Mouse (Mus musculus) liver, embryonic 12.5 days (tissue): Measurements from ENCODE around the gene Fbxl15. TPM values are rescaled to one million over a fixed set of nuclear protein-coding genes. Genes with fewer than 3 reads are reported as not detected.

ENCODE experiments used
- ATAC-seq: fragments of 200-750 bp; cut with Nextera tagmentation; 2 replicates; pipeline ENCODE4 v1.8.0; 2017; ENCODE audit warnings: moderate number of reproducible peaks, mild to moderate bottlenecking, moderate library complexity
- H3K27ac ChIP-seq: fragments of 300-500 bp; sonication (generic); 2 replicates; pipeline ENCODE4 v1.5.1; 2016; ENCODE audit warnings: mild to moderate bottlenecking
- H3K27me3 ChIP-seq: fragments of 300-500 bp; sonication (generic); replicated peaks from 2 replicates; pipeline ENCODE4 v1.6.1; 2016; ENCODE audit warnings: mild to moderate bottlenecking, moderate library complexity
- H3K36me3 ChIP-seq: fragments of 300-500 bp; sonication (generic); 2 replicates; pipeline ENCODE4 v1.6.1; 2016; ENCODE audit warnings: mild to moderate bottlenecking, moderate library complexity
- H3K4me1 ChIP-seq: fragments of 300-500 bp; sonication (generic); 2 replicates; pipeline ENCODE4 v1.6.1; 2016
- H3K4me2 ChIP-seq: fragments of 300-500 bp; sonication (generic); 2 replicates; pipeline ENCODE4 v1.6.1; 2016; ENCODE audit warnings: mild to moderate bottlenecking, moderate library complexity
- H3K4me3 ChIP-seq: fragments of 300-500 bp; sonication (generic); 2 replicates; pipeline ENCODE4 v1.5.1; 2016; ENCODE audit warnings: mild to moderate bottlenecking, moderate library complexity
- H3K9ac ChIP-seq: fragments of 300-500 bp; sonication (generic); 2 replicates; pipeline ENCODE4 v1.6.1; 2016; ENCODE audit warnings: mild to moderate bottlenecking, moderate library complexity
- H3K9me3 ChIP-seq: fragments of 300-500 bp; sonication (generic); replicated peaks from 2 replicates; pipeline ENCODE4 v1.6.1; 2016; ENCODE audit warnings: mild to moderate bottlenecking, moderate library complexity
- WGBS: fragments of 180-500 bp; shearing (Covaris S2); methylation state at CpG from one replicate; pipeline ENCODE4 v1.1.7; 2016; ENCODE audit not compliant: insufficient replicate concordance; 5-methylcytosine and 5-hydroxymethylcytosine counted together
- polyA plus RNA-seq: library from polyadenylated mRNA; unstranded; fragments of >200 nt; fragmentation: Nextera tagmentation; extraction: Ambion mirVana; gene quantifications from 2 replicates; pipeline ENCODE4 v1.2.1, GENCODE M21; 2016

Fbxl15 gene
- polyA plus RNA-seq, 1 experiment from 2014 or later, result 13.5 TPM

- 24% methylated on average over 14 of the region's 14 CpGs for WGBS
These were observed 386 bp upstream of the Fbxl15 start for GRCm38 (mm10) chr19:46327531-46328064.

DNA sequence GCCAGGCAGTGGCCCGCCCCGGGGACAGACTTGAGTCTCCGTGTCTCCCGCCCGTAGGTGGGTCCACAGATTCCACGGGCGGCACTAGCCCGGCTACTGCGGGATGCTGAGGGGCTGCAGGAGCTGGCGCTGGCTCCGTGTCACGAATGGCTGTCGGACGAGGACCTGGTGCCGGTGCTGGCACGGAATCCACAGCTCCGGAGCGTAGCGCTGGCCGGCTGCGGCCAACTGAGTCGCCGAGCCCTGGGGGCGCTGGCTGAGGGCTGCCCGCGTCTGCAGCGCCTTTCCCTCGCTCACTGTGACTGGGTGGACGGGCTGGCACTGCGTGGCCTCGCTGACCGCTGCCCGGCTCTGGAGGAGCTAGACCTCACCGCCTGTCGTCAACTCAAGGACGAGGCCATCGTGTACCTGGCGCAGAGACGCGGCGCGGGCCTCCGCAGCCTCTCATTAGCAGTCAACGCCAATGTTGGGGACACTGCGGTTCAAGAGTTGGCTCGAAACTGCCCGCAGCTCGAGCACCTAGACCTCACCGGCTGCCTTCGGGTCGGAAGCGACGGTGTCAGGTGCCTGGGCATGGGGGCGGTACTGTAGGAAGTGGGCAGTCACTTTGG lies 1.2 kb downstream of the Fbxl15 start:
- Histone ChIP-seq H3K27me3 (peaks cover 43% of the 10 kb centered on the region), H3K4me3 (peak overlapping the region; percentile 78), H3K4me2 (peak overlapping the region; percentile 100), H3K9me3 (no peaks in the 10 kb centered on the region), H3K4me1 (peaks cover 42% of the 10 kb centered on the region), H3K9ac (peak overlapping the region; percentile 82), H3K36me3 (peaks cover 27% of the 10 kb centered on the region), H3K27ac (peak overlapping the region; percentile 90)
- no peak for ATAC-seq
- 5% methylated on average over 54 of the region's 54 CpGs for WGBS

More at GRCm38 (mm10) chr19:46327531-46328064, 386 bp upstream of the Fbxl15 start:
- Histone ChIP-seq H3K4me3 (peak overlapping the region; percentile 78), H3K4me2 (peak overlapping the region; percentile 100), H3K27ac (peak overlapping the region; percentile 90), H3K9me3 (no peaks in the 10 kb centered on the region), H3K27me3 (peaks cover 58% of the 10 kb centered on the region), H3K9ac (peak overlapping the region; percentile 82), H3K36me3 (peaks cover 26% of the 10 kb centered on the region), H3K4me1 (peaks cover 42% of the 10 kb centered on the region)
- no peak for ATAC-seq

- Histone ChIP-seq H3K9me3 (no peaks in the 10 kb centered on the region), H3K4me3 (peak overlapping the region; percentile 78; the same call in 1 of the 2 replicates), H3K27me3 (peaks cover 35% of the 10 kb centered on the region), H3K4me1 (peaks cover 42% of the 10 kb centered on the region), H3K9ac (0 out of 2 replicates have a peak overlapping the region, but pooled peaks have one; percentile 82), H3K27ac (no peak overlapping the region), H3K4me2 (peak overlapping the region; percentile 100), H3K36me3 (peaks cover 27% of the 10 kb centered on the region)
- 5% methylated on average over 16 of the region's 16 CpGs for WGBS
- ATAC-seq, result peak; percentile 52
These were observed 2.0 kb downstream of the Fbxl15 start for GRCm38 (mm10) chr19:46329951-46330350.

- Histone ChIP-seq H3K4me2 (no peak overlapping the region), H3K4me1 (peaks cover 42% of the 10 kb centered on the region), H3K27me3 (peaks cover 27% of the 10 kb centered on the region), H3K27ac (no peak overlapping the region), H3K9ac (no peak overlapping the region), H3K36me3 (peaks cover 27% of the 10 kb centered on the region), H3K4me3 (no peak overlapping the region), H3K9me3 (no peaks in the 10 kb centered on the region)
- no peak for ATAC-seq
- WGBS, result 85% methylated on average over 12 of the region's 12 CpGs
These were observed 2.7 kb downstream of the Fbxl15 start for GRCm38 (mm10) chr19:46330696-46331095.

GRCm38 (mm10) chr19:46331326-46331725 lies 3.3 kb downstream of the Fbxl15 start:
- WGBS, result 83% methylated on average over 14 of the region's 14 CpGs
- no peak overlapping the region for H3K4me2 ChIP-seq
- peaks cover 40% of the 10 kb centered on the region for H3K4me1 ChIP-seq
- H3K27ac ChIP-seq, result no peak overlapping the region
- H3K9ac ChIP-seq, result no peak overlapping the region
- H3K9me3 ChIP-seq, result no peaks in the 10 kb centered on the region
- H3K4me3 ChIP-seq, result no peak overlapping the region
- H3K36me3 ChIP-seq, result peaks cover 27% of the 10 kb centered on the region
- peaks cover 21% of the 10 kb centered on the region for H3K27me3 ChIP-seq
- ATAC-seq, result no peak

DNA sequence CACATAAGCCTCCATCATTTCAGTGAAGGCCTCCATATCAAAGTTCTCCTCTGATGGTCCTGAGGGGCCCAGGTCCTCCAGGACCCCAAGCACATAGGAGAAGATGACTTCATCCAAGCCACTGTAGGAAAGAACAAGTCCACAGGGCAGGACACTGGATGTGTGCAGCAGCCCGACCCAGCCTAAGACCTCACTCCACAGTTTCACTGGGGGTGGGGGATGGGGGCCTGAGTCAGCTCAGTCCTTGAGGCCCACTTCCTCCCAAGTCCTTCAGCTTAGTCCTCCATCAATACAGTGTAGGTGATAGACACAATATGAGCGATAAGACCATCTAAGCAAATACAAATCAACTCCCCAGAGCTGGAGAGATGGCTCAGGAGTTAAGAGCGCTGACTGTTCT lies 4.0 kb downstream of the Fbxl15 start:
- H3K4me1 ChIP-seq, result peaks cover 34% of the 10 kb centered on the region
- no peak overlapping the region for H3K27ac ChIP-seq
- WGBS, result 64% methylated on average over 3 of the region's 3 CpGs
- no peak overlapping the region for H3K4me2 ChIP-seq
- no peaks in the 10 kb centered on the region for H3K9me3 ChIP-seq
- H3K27me3 ChIP-seq, result peaks cover 15% of the 10 kb centered on the region
- H3K9ac ChIP-seq, result no peak overlapping the region
- ATAC-seq, result no peak
- H3K36me3 ChIP-seq, result peaks cover 27% of the 10 kb centered on the region
- H3K4me3 ChIP-seq, result no peak overlapping the region

GRCm38 (mm10) chr19:46332721-46333339 lies 4.8 kb downstream of the Fbxl15 start:
- no peak overlapping the region for H3K27ac ChIP-seq
- peaks cover 33% of the 10 kb centered on the region for H3K4me1 ChIP-seq
- ATAC-seq, result no peak
- H3K4me3 ChIP-seq, result no peak overlapping the region
- no peaks in the 10 kb centered on the region for H3K9me3 ChIP-seq
- H3K27me3 ChIP-seq, result 0 out of 2 replicates have a peak, but pooled peaks cover 7% of the 10 kb centered on the region
- no peak overlapping the region for H3K4me2 ChIP-seq
- WGBS, result 71% methylated on average over 7 of the region's 7 CpGs
- H3K36me3 ChIP-seq, result peaks cover 27% of the 10 kb centered on the region
- no peak overlapping the region for H3K9ac ChIP-seq

DNA sequence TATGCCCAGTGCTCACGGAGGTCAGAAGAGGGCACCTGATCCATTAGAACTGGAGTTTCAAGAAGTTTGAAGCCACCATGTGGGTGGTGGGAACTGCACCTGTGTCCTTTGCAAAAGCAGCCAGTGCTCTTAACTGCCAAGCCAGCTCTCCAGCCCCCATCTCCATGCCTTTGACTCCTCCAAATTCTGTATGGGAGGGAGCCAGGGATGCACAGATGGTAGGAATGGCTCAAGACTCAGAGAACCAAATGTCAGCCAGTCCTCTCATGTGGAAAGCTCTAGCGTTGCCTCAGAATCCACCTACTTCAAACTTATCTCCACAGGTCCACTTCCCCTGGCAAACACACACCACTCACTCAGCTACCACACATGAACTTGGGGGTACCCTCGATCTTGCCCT lies 5.9 kb downstream of the Fbxl15 start:
- 0 out of 2 replicates have a peak, but pooled peaks cover 5% of the 10 kb centered on the region for H3K27me3 ChIP-seq
- ATAC-seq, result no peak
- peaks cover 33% of the 10 kb centered on the region for H3K4me1 ChIP-seq
- H3K27ac ChIP-seq, result no peak overlapping the region
- WGBS, result 72% methylated on average over 3 of the region's 3 CpGs
- H3K9me3 ChIP-seq, result no peaks in the 10 kb centered on the region
- peaks cover 27% of the 10 kb centered on the region for H3K36me3 ChIP-seq
- H3K9ac ChIP-seq, result no peak overlapping the region
- no peak overlapping the region for H3K4me3 ChIP-seq
- no peak overlapping the region for H3K4me2 ChIP-seq

DNA sequence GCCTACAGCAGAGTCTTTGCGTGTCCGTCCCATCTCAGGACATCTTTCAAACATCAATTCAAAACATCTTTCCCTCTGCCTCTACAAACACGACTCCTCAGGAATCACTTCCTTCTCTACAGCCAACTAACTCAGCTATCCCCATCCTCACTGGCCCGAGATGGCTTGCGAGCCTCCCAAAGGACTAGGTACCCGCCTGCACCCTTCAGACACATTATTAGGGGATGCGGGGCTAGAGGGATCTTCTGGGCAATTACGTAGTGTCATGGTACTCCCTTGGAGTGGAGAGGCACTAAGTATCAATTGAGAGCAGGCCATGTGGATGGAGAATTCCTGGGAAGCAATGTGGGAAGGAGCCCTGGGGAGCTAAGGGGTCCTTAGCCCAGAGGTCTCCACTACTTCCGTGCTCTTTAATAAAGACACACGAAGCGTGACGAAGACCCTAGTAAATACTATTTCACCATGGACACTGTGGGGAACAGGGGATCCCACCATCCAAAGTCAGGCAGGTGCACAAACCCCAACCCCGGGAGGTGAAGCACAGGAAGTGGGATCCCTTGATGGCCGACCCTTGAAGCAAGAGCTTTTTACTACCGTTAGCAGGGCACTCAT lies 9.8 kb downstream of the Fbxl15 start:
- Histone ChIP-seq H3K9me3 (no peaks in the 10 kb centered on the region), H3K4me2 (peak overlapping the region; percentile 87), H3K4me3 (peak overlapping the region; percentile 66), H3K9ac (peak overlapping the region; percentile 82), H3K4me1 (peaks cover 33% of the 10 kb centered on the region), H3K27ac (peak overlapping the region; percentile 57), H3K27me3 (peaks cover 6% of the 10 kb centered on the region), H3K36me3 (no peaks in the 10 kb centered on the region; the same call in 1 of the 2 replicates)
- ATAC-seq, result no peak
- WGBS, result 34% methylated on average over 15 of the region's 15 CpGs

DNA sequence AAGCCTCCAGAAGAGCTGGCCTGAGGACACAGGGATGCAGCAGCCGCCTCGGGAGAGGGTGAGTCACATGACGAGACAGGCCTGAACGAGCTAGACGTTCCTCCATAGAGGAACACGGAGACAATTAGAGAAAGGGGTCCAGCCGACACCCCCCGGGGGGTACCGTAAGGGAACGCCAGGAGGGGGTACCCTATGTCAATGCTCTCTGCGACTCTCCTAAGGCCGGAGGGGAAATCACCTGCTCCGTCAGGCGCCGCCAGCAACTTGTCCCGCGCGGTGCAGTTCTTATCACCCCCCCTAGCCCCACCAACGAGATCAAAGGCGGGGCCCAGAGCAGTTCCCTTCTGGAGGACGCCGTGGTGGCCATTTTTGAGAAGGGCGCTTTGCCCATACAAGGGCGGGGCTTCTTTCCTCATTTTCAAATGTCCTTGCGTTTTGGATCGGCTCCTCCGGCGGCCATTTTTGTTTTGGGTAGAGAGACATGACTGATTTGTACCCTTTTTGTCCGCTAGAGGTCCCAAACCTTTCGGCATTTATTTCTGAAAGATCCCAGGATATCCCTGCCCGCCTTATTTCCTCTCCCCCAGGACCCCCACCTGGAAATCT lies 10.4 kb downstream of the Fbxl15 start, which contains the start of gene Cuedc2:
TSS of gene Cuedc2 (minus strand) at position 372 of the 606 bp plus-strand sequence.
- peak; percentile 86 for ATAC-seq
- H3K4me1 ChIP-seq, result peaks cover 38% of the 10 kb centered on the region
- H3K9ac ChIP-seq, result peak within 1 kb of the TSS; percentile 82
- H3K9me3 ChIP-seq, result no peaks in the 10 kb centered on the region
- peak within 1 kb of the TSS; percentile 66 for H3K4me3 ChIP-seq
- WGBS, result under 1% methylated on average over 31 of the region's 31 CpGs
- H3K27ac ChIP-seq, result peak within 1 kb of the TSS; percentile 72
- peaks cover 9% of the 10 kb centered on the region for H3K27me3 ChIP-seq
- H3K36me3 ChIP-seq, result no peaks in the 10 kb centered on the region; the same call in 1 of the 2 replicates
- peak within 1 kb of the TSS; percentile 87 for H3K4me2 ChIP-seq

DNA sequence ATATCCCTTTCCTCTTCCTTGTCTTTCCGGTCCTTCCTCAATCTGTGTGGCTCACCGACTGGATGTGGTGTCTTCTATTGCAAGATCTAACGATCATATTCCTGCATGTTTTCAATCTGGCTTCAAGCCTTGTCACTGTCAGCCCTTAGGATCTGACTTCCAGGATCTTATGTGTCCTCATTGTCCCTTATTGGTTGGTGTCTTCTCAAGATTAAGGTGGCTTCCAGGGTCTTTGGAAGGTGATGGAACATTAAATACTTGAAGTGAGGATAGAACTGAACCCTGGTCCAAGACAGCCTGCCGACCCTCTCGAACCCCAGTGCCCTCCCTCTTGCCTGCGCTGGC lies 10.9 kb downstream of the Fbxl15 start:
- Histone ChIP-seq H3K4me3 (peak overlapping the region; percentile 66), H3K36me3 (no peaks in the 10 kb centered on the region; the same call in 1 of the 2 replicates), H3K27me3 (peaks cover 9% of the 10 kb centered on the region), H3K27ac (peak overlapping the region; percentile 72), H3K4me2 (peak overlapping the region; percentile 87), H3K9ac (peak overlapping the region; percentile 27; the same call in 1 of the 2 replicates), H3K4me1 (peaks cover 43% of the 10 kb centered on the region), H3K9me3 (no peaks in the 10 kb centered on the region)
- WGBS, result 15% methylated on average over 6 of the region's 6 CpGs
- ATAC-seq, result no peak; the same call in none of the 2 replicates
